Mouse (Mus musculus) kidney, adult 18-20 months (tissue): ENCODE data around the gene Soga1.
A peak's percentile ranks its signal among the peaks of the same experiment; 100 is the strongest.

Experiments used
- DNase-seq: peaks from one replicate; pipeline ENCODE4 v3.0.0; 2021

Soga1 gene

DNA sequence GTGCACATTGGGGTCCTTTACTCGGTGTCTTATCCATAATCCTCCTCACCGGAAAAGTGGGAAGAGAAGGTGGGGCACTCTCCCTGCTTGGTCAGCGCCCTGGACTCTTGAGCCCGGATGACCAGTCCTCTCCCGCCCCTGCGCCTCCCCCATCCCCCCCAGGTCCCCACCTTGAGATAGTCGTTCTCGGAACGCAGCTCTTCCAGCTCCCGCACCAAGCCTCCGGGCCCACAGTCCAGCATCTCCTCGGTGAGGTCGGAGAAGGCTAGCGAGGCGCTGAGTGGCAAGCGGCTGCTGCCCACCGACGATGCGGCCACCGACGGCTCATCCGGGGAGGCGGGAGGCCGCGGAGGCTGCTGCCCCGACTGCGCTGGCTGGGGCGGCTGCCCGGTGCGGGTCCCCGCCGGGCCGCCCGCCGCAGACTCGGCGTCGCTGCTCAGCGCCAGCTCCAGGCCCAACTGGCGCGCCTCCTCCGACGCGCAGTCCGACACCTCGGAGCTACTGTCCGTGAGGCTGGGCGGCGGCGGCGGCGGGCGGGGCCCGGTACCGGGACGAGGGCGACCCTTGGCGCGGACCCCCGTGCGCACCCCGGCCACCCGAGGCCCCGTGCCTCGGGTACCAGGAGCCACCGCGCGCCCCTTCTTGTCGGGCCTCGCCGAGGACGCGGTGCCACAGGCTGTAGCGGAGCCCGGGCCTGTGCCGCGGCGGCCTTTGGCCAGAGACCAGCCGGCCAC lies 828 bp downstream of the Soga1 start:
- peak; percentile 56 for DNase-seq

DNA sequence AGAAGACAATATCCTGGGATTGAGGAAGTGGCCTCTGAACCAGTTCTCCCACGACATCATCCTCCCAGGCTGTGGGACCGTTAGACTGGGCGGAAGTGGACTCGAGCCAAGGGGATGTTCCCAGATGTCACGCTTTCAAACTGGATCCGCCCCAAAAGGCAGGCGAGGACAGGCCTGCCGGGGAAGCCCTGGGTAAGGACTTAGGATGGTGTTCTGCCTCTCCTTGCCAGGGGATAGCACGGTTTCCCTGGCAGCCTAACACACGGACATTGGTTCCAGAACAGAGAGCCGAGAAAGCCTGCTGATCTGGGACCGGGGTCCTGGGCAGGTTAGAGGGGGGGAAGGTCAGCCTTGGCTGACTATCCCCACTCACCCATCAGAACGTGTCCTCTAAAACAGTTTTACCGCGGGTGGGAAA lies 1.4 kb downstream of the Soga1 start:
- DNase-seq = peak; percentile 84

DNA sequence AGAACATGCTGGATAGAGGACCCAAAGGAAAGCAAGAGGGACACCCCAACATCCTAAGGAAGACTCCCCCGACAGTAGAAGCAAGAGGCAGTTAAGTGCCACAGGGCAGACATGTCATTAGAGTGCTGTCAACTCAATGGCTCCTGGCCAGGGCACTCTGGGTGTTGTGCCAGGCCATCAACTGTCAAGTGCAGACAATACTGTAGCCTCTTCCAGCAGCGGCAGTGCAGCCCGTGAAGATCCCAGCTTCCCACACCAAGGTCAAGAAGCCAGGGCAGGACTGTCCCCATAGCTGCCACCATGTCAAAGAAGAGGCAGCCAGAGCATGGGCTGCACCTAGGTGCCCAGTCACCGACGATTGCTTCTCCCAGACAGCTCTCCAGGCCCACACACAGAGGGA lies 1.9 kb downstream of the Soga1 start:
- no peak for DNase-seq

DNA sequence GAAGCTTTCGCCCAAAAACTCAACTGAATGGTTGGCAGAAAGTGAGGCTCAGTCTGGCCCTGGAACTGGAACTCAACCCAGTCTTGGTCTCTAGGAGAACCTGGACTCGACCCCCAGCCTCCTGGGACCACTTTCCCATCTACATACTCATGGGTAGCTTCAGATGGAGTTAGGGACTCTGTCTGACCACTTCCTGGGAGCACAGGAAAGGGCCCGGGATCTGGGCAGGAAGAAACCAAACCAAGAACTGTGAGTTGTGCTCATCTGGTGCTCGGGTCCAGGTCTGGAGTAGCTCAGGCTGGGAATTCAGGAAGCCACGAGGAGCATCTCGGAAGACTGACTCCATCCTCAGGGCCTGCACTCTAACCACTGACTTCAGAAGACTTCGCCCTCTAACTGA lies 2.5 kb downstream of the Soga1 start:
- DNase-seq = no peak

DNA sequence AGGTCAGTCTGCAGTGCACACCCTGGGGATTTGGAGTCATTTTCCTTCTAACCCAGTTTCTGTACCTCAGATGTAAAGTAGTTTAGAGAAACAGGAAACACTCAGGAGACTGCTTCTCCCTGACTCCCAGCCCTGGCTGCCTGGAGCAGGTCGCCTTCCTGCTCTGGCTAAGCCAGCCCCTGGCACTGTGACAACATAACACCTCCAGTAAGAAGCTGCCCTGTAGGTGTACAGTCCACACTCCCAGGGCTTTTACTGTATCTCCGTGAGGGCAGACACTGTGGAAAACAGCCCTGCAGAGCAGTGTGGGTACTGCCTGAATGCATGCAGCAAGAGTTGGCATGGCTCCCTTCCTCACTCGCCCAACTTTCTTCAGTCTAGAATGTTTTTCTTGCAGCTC lies 3.4 kb downstream of the Soga1 start:
- DNase-seq = peak; percentile 47

DNA sequence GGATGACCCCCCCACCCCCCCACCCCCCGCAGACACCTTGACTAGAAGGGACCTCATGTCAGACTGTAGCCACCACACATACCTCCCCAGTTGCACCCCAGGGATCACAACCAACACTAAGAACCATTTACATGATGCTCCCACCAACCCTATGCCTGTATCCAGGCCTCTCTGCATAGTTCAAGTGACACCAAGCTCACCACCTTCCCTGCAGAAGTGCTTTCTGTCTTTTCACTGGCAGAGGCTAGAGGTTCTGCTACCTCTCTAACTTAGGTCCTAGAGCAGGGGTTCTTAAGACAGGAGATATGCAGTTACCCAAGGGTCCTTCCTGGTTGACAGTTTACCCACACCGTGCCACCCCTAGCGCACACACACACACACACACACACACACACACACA lies 3.8 kb downstream of the Soga1 start:
- no peak for DNase-seq

DNA sequence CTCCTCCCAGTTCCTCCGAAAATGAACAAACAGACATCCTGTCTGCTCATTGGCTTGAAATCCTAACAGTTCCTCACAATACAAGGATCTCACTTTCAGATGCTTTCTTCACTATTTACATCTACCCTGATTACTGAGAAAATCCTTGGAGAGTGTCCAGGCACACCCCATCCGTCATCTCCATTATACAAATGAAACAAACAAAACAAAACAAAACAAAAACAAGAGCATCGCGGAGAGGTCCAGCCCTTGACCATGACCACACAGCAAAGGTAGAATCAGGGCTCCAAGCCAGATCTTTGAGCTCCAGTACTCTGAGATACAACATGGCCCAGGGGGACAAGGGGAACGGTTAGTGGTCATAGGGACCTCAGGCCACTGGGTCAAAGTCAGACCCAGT lies 4.3 kb downstream of the Soga1 start:
- DNase-seq = no peak

DNA sequence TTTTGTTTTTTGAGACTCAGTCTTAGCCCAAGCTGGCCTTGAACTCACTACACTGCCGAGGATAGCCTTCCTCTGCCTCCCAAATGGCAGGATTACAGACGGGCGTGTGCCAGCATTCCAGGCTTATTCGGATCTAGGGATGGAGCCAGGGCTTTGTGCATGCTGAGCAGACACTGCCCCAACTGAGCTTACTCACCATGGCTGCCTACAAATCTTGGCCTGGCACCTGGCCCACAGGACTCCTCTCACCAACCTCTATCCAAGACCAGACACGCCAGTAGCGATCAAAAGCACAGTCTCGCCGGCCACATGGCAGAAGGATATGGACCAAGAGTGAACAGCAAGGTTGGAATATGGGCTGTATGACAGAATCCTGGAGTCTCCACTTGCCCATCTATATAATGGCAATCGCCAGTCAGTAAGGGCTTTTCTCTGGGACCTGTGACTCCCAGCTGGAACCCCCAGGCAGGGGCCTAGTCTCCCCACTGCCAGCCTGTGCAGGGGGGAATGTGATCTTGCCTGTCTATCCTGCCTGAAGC lies 4.8 kb downstream of the Soga1 start:
- DNase-seq = no peak

DNA sequence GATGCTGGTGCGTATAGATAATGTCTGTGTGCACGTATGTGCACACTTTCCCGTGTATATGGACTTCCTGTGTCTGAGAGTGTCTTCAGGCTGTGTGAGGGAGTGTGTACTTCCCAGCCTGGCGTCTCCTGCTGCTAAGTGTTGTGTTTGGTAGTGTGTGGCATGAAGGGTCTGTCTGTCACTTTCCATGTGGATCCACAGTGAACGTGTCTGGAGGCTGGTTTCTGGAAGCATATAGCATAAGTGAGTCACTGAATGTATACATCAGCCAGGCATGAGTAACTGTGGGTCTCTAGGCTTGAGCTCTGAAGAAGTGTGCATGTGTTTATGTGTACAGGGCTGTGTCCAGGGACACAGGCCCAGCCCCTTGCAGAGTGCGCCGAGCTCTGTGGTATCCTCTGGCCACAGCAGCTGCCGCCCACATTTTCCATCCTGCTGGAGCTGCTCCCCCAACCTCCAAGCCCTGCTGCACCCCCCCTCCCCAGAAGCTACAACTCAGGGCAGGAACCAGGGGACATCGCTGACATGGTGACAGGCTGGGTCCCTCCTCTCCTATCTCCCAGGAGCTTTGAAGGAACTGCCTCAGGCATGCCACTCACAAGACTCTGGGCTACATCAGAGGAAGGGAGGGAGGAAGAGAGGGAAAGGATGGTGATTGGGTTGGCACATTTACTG lies 5.5 kb downstream of the Soga1 start:
- no peak for DNase-seq

DNA sequence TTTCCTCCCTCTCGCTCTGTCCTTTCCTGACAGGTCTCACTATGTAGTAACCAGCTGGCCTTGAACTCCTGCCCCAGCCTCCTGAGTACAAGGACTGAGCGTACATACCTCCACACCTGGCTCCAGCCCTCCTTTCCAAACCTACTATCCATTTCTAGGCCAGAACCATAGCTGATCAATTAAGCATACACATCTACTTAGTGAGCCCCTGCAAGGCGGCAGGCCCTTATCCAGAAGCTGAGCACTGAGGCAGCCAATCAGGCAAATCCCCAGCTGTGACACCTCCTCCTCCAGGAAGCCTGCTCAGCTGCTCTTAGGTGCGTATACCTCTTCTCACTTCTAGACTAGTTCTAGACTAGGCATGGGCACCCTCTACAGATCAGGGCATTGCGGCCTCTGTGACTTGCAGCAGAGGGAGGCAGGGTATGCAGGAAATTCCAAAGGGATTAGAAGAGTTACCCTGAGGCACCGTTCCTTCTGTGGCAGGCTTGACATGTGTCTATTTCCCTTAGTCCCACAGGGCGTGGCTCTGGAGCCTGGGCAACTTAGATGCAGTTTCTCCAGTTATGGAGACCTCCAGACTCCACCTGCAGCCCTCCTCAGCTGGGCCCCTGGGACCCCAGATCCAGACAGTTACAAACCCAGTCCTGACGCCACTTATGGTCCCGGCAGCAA lies 6.6 kb downstream of the Soga1 start:
- DNase-seq = no peak

DNA sequence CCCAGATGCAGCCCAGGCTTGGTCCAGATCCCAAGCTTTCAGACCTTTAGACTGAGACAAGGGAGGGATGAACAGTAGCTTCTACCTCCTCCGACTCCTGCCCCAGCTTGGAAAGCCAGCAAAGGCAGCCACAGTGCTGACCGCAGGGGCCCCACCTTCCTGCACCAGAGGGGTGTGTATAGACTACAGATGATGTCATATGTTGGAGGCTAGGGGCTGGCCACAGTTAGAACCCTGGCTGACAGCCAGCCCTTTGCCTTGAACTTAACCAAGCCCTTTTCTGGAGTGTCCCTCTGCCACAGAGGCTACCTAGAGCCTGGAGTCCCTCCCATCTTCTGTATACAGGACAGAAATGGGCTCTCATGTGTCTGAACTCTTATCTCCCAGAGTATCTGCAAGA lies 7.5 kb downstream of the Soga1 start:
- DNase-seq = peak; percentile 48

DNA sequence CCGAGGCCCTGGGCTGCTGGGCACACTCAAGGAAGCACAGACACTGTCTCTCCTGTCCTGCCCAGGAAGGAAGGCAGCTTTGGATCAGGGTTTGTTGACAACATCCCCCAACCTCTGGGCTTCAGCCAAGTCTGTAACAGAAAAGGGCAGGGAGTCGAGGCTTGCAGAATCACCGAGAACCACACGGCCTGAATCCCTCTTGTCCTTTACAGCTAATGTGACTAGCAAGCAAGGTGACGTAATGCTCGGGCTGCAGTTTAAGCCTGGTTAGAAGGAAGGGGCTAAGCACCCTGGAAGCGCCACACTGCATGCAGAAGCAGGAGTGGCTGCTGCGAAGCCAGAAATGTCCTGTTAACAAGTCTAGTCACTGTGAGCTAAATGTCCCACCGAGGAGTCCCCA lies 8.7 kb downstream of the Soga1 start:
- DNase-seq = peak; percentile 46

DNA sequence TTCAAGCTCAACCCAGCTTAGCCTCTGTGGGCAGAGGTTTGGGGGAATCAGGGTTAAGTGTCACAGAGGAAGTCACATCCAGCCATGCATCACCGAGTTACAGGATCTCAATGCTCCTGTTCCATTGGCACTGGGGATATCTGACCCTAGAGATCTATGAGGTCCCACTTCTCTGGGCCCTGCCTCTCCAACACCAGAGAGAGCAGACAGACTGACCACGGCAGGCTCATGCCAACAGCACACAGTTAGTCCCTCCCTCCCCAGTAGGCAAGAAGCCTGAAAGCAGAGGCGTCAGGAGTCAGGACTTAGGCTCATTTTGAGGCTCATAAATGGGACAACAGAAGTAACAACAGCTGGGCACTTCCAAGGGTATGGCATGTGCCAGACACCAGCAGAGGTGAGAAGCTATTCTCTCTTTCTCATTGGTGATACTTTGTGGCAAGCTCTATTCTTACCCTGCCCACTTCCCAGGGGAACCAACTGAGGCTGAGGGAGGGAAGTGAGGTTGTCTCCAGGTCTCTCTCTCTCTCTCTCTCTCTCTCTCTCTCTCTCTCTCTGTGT lies 9.2 kb downstream of the Soga1 start:
- no peak for DNase-seq

DNA sequence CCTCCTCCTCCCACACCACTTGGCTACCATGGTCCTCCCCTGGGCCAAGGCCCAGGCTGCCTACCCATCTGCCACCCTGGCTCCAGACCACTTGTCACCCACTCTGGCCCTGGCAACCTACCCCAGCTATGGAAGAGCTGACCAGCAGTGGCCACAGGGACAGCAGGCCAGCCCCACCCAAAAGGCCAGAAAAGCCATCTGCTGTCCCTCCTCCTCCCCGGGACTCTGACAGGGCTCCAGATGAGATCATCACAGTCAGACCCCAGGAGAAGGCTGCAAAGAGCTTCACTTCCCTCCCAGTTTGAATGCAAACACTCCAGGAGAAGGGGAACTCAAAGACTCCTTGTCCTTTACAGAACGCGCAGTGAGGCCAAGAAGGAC lies 9.7 kb downstream of the Soga1 start:
- DNase-seq = no peak

DNA sequence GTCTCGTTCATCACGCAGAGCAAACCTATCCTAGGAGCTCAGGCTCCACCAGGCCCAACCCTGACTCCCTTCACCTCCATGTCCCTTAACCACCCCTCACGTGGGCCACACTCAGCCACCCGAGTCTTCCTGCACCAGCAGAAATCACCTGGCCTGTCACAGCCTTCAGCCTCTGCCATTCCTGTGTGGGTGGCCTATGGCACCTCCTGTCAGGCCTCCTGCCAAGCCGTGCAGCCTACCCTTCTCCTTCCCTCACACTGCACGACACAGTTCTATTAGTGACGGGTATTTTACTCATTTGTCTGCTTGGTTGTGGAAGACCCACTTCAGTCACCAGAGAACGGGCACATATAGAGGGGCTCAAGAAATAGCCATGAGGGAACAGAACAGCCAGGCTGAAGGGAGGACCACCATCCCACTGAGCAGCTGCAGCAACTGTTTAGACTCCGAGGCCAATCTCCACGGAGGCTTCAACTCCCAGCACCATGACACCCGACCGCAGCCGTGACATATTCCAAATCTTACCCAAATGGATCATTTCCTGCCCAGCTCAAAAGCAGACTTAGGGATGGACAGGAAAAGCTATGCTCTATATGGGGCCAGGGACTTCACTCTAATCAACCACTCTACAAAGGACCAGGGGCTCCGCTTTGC lies 10.2 kb downstream of the Soga1 start:
- DNase-seq = no peak

DNA sequence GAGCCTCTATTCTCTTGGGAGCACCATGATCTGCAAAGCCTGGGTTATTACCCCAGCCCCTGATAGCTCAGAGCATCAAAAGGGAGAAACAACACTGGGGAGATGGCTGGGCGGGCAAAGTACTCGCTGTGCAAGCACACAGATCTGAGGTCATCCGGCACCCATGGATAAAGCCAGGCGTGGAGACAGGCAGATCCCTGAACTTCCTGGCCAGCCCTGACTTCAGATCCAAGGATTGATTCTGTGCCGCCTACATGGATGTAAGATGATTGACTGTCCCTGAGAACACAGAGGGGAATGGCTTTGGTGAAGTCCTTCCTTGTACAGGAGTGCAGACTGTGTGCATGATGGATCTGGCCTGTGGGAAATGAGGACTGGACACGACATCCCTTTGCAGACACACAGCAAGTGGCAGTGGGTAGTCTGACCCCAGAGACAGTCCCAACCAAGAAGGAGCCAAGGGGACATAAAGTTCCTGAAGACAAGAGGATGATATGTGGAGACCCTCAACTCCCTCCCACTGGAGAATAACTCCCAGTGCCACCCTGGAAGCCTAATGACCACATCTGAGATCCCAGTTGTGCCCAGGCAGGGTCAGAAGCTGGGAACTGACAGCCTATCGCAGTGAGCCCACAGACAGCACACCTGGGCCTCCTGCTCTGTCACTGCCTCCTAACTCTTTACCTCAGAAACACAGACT lies 12.2 kb downstream of the Soga1 start:
- DNase-seq = no peak

DNA sequence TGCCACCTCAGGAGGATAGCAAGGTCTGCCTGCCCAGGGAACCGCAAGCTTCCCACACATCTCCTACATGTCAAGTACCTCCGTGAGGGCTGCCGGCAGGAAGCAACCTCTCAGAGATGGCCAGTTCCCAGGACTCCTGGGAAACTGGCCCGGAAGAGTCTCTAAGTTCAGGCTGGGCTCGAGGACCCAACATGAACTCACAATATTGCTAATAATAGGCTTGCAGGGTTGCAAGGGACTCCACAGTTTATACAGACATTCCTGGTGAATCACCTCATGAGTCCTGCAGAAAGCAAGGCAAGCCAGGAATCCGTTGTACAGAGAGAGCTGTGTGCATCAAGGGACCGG lies 13.2 kb downstream of the Soga1 start:
- no peak for DNase-seq

DNA sequence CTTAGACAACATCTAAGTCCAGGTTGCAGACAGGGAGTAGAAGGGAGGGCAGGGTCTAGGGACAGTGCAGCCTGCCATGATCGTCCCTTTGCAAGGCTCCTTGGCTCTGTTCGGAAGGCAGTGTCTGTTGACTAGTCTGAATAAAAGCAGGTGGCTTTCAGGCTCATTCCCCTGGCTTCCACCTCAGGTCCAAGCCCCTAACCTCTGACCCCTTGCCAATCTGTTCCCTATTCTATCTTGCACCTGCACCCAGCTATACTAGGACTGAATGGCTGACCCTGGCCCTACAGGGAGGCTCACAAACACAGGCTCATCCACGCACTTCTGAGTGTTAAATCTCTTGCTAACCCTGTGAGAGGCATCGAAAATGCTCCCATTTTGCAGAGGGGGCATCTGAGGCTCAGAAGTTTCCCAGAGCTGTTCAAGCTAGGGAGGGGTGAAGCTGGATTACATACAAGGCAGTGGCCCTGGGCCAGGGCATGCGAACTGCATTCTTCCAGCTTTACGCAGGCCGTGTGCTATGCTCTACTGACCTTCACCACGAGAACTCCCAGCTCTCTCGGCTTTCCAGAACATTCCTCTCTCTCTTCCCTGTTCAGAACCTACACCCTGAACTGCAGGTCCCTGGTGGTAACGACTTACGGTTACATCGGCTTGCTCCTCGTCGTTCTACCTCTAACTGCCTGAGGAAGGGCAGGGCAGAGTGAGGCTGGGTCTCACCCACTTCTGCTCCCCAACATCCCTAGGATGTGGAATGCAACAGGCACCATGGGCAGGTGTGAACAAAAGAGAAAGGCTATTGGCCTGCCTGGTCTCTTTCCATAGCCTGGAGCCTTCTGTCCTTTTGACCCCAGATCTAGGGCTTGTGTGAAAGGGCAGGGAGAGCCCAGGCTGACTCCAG lies 13.8 kb downstream of the Soga1 start:
- peak; percentile 36 for DNase-seq

DNA sequence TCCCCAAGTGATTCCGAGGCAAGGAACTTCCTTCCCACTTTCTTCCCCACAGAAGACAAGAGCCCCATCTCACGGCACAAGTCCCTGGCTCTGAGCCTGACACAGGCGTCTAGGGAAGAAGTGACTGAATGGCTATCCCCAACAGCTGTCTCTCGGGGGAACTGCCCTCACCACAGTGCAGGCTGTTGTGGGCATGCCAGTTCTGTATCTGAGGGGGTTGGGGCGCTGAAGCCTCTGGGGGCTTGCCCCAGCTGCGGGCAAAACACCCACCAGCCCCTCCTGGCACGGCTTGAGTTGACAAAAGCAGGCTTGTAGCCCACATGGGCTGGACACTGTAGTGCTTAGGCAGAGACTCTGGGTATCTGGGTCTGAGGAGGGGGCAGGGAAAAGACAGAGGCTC lies 14.9 kb downstream of the Soga1 start:
- no peak for DNase-seq

DNA sequence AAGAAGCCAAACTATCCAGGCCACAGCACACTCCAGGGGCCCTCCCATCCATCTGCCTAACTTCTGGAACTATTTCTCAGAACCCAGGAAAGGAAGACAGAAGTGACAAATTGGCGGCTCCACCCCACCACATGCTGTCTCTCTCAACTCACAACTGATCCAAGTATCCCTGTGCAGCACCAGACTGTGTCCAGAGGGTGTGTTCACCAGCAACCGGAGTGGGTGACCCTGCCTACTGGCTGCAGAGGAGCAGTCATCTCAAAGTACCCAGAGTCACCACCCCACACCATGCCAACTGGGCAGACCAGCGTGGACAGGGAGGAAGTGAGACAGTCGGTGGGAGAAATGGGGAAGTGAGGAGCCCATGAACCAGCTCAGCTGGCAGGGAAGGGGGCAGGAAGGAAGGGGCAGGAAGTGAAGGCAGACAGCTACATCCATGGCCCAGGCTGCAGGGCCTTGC lies 15.8 kb downstream of the Soga1 start:
- no peak for DNase-seq

DNA sequence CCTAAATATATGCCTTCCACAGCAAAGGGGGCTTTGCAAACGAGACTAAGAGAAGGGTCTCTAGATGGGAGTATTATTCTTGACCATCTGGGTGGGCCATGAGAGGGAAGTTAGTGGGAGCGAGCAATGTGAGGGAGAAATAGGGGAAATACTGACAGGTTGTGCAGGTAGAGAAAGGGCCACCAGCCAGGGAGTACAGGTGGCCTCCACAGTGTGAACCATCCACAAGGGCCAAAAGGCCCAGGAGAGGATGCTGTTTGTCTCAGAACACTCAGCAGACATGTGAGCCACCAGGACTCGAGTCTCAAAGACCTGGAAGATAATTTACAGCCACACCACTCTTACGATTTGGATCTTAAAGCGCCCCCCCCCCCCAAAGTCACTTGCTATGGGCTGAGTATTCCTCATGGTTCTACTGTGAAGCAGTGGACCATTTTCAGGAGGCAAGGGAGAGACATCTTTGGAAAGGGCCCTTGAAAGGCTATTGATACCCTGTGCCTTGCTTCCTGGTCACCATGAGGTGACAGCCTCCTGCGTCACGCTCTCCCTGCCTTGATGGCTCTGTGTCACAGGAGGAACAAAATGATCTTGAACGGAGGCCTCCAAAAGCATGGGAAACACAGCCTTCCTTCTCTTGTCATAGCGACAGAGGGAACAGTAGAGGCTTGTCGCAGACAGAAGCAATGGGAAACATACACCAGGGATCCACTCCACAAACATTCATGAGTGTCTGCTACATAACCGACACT lies 18.3 kb downstream of the Soga1 start:
- DNase-seq = no peak
